Mouse (Mus musculus) fat pad, adult 2 months (tissue): ENCODE results near the gene Dlg5.

ENCODE experiments used
- DNase-seq: peaks from one replicate; pipeline ENCODE4 v3.0.0-alpha.2; 2011; ENCODE audit warnings: low read depth, low spot score; ENCODE audit errors: extremely low read depth

The Dlg5 gene

GRCm38 (mm10) chr14:24197865-24198264, 47.9 kb downstream of the Dlg5 start:
- no peak for DNase-seq

- DNase-seq = no peak
Observed at GRCm38 (mm10) chr14:24196947-24197346, 48.8 kb downstream of the Dlg5 start.

GRCm38 (mm10) chr14:24190131-24190530, 55.6 kb downstream of the Dlg5 start:
- DNase-seq = no peak

GRCm38 (mm10) chr14:24189598-24189997, 56.1 kb downstream of the Dlg5 start:
- DNase-seq = no peak

- DNase-seq = no peak
Observed at GRCm38 (mm10) chr14:24185514-24185913, 60.2 kb downstream of the Dlg5 start.

- no peak for DNase-seq
Observed at GRCm38 (mm10) chr14:24182955-24183354, 62.8 kb downstream of the Dlg5 start.

- no peak for DNase-seq
Observed at GRCm38 (mm10) chr14:24181811-24182506, 63.8 kb downstream of the Dlg5 start.

DNA sequence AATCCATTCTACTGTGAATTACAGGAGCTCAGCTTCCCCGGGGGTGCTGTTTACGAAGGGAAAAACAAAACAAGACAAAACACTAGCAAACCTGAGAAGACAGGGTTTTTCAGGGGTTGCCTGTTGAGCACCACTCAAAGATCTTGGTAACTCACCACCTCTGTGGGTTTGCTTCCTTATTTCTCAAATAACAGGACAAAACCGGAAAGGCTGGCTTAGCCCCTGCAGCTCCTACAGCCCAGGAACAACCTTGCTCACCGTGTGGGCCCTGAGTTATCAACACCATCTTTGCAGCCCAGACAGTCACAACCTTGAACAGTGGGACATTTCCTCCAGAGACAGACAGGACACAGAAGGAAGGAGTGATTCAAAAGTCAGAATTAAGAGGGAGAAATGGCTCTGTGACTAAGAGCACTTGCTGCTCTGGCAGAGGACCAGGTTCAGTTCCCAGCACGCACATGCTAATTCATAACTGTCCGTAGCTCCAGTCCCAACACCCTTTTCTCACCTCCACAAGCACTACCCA, 66.2 kb downstream of the Dlg5 start:
- DNase-seq = no peak

- no peak for DNase-seq
Observed at GRCm38 (mm10) chr14:24176609-24177008, 69.1 kb downstream of the Dlg5 start.

DNA sequence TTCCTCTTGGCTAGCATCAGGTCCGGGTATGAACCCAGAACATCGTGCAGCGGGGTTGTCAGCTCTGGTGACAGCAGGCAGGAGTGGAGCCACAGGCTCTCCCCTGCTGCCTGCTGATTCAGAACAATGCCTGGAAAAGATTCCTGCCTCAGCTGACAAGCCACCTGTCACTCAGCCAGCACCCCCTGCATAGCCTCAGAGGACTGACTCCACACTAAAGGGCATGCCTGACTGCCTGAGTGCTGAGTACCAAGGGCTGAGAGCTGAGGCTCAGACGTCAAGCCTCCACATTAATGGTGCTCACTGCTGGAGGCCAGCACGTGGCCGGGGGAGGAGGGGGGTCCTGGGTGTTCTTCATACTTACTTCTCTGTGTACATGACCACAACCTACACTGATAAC, 72.4 kb downstream of the Dlg5 start:
- DNase-seq = no peak

DNA sequence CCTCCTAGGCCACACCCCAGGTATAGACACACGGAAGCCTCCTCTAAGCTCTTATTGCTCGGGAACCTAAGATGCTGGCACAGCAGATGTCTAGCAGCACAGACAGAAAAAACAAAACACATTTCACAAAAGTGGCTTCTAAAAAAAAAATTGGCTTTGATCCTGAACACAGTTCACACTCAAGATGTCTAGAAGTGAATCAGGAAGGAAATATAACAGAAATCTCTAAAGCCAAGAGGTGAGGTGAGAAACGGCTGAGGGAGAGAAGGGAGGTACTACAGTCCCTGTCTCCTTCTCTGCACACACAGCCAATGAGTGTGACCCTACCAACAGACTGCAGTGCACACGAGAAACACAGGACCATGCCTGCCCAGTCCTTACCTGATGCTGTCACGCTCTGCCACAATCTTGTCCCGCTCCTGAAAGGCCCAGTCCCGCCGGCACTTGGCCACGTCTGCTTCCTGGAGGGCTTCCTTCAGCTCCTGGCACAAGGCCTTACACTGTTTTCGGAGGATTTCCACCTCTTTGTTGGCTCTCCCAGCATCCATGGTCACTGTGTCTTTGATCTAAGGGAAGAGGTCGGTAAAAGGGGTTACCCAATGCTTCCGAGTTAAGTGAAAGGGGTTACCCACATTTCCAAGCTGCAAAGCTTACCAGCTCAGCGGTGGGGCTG, 73.9 kb downstream of the Dlg5 start:
- no peak for DNase-seq

- DNase-seq = no peak
Observed at GRCm38 (mm10) chr14:24166046-24166445, 79.7 kb downstream of the Dlg5 start.

- no peak for DNase-seq
Observed at GRCm38 (mm10) chr14:24164721-24165367, 80.9 kb downstream of the Dlg5 start.

DNA sequence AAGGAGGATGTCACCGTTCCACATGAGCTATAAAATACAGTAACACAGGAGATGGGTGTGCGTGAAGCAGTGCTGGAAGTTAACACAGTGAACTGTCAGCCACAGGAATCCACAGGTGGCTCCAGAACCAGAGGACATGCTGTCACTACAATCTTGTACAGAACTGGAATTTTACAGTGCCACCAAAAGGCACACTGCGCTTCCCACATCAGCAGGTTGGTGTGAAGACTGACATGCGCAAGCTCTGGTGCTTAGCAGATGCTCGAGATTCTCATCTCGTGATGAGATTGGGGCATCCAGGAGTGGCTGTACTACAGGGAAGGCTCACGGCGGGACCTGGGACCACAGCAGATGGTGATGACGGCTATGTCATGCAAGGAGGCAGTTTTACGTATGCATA, 82.9 kb downstream of the Dlg5 start:
- no peak for DNase-seq

GRCm38 (mm10) chr14:24148892-24149291, 96.8 kb downstream of the Dlg5 start:
- no peak for DNase-seq

- DNase-seq = no peak
Observed at GRCm38 (mm10) chr14:24144821-24145220, 100.9 kb downstream of the Dlg5 start.

GRCm38 (mm10) chr14:24144421-24144820, 101.3 kb downstream of the Dlg5 start:
- no peak for DNase-seq

- no peak for DNase-seq
Observed at GRCm38 (mm10) chr14:24142926-24143430, 102.7 kb downstream of the Dlg5 start.

DNA sequence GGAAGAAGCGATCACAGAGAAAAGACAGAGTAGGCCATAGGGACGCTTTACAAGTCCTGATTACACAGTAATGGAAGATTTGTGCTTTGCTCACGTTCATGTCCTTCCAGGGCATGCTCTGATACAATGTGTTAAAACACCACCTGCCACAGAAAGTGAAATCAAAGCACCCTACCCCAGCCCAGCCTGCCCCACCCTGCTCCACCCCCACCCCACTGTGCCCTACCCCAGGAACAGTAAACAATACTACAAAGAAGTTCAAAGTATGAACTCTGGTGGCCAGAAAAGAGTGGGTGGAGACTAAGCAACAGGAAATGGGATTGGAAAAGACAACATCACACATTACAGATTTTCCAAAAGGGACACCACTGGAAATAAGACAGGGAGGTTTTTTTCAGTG, 104.0 kb downstream of the Dlg5 start:
- DNase-seq = no peak

GRCm38 (mm10) chr14:24140297-24140812, 105.4 kb downstream of the Dlg5 start:
- no peak for DNase-seq

GRCm38 (mm10) chr14:24136908-24137307, 108.8 kb downstream of the Dlg5 start:
- DNase-seq = no peak
